Mouse (Mus musculus): ENCODE results near the gene Tcf7l1. TPM values are rescaled to one million over a fixed set of nuclear protein-coding genes. Genes with fewer than 3 reads are reported as not detected.

The Tcf7l1 gene
- polyA plus RNA-seq, 1 experiment from 2014 or later: 42.4 TPM

- no peak for DNase-seq (ENCODE audit: low spot score)
- 85% methylated on average over 7 of the region's 7 CpGs for WGBS
- H3K27me3 ChIP-seq (ENCODE audit: control insufficient read depth, insufficient read depth, low read length): no peaks in the 10 kb centered on the region
Measured at GRCm38 (mm10) chr6:72626391-72626790, 162.7 kb downstream of the Tcf7l1 start.

GRCm38 (mm10) chr6:72623661-72624402, 165.2 kb downstream of the Tcf7l1 start:
- Histone ChIP-seq H3K4me3 (ENCODE audit: low read depth, low read length) (no peak overlapping the region), H3K36me3 (ENCODE audit: control insufficient read depth, insufficient read depth, low read length) (peaks cover 6% of the 10 kb centered on the region; the same call in 1 of the 2 replicates), H3K27ac (replicated peaks; ENCODE audit: low read depth, low read length) (no peak overlapping the region), H3K4me1 (ENCODE audit: control insufficient read depth, insufficient read depth, low read length) (no peaks in the 10 kb centered on the region), H3K4me2 (ENCODE audit: low read depth, severe bottlenecking) (no peak overlapping the region), H3K27me3 (ENCODE audit: control insufficient read depth, insufficient read depth, low read length) (no peaks in the 10 kb centered on the region), H3K9me3 (ENCODE audit: control insufficient read depth, low read length) (no peaks in the 10 kb centered on the region), H3K9ac (ENCODE audit: low read length) (no peak overlapping the region)
- no peak for ATAC-seq (ENCODE audit: insufficient number of reproducible peaks, low FRiP score, low TSS enrichment, low read depth)
- 90% methylated on average over 8 of the region's 8 CpGs for WGBS
- no peak for DNase-seq (ENCODE audit: low spot score)

More at GRCm38 (mm10) chr6:72626391-72626790, 162.7 kb downstream of the Tcf7l1 start:
- H3K4me3 ChIP-seq (ENCODE audit: low read depth, low read length): no peak overlapping the region
- ATAC-seq (ENCODE audit: insufficient number of reproducible peaks, low FRiP score, low TSS enrichment, low read depth): no peak
- H3K9me3 ChIP-seq (ENCODE audit: control insufficient read depth, low read length): no peaks in the 10 kb centered on the region
- no peak overlapping the region for H3K27ac ChIP-seq (replicated peaks; ENCODE audit: low read depth, low read length)
- H3K4me2 ChIP-seq (ENCODE audit: low read depth, severe bottlenecking): no peak overlapping the region
- H3K9ac ChIP-seq (ENCODE audit: low read length): no peak overlapping the region
- H3K36me3 ChIP-seq (ENCODE audit: control insufficient read depth, insufficient read depth, low read length): peaks cover 10% of the 10 kb centered on the region; the same call in 1 of the 2 replicates
- no peaks in the 10 kb centered on the region for H3K4me1 ChIP-seq (ENCODE audit: control insufficient read depth, insufficient read depth, low read length)

- H3K27ac ChIP-seq (replicated peaks; ENCODE audit: low read depth, low read length): no peak overlapping the region
- H3K4me1 ChIP-seq (ENCODE audit: control insufficient read depth, insufficient read depth, low read length): no peaks in the 10 kb centered on the region
- no peak for ATAC-seq (ENCODE audit: insufficient number of reproducible peaks, low FRiP score, low TSS enrichment, low read depth)
- DNase-seq (ENCODE audit: low spot score): no peak
- H3K4me2 ChIP-seq (ENCODE audit: low read depth, severe bottlenecking): no peak overlapping the region
- 26% methylated on average over 3 of the region's 3 CpGs for WGBS
- no peaks in the 10 kb centered on the region for H3K9me3 ChIP-seq (ENCODE audit: control insufficient read depth, low read length)
- H3K27me3 ChIP-seq (ENCODE audit: control insufficient read depth, insufficient read depth, low read length): no peaks in the 10 kb centered on the region
- H3K4me3 ChIP-seq (ENCODE audit: low read depth, low read length): no peak overlapping the region
- H3K9ac ChIP-seq (ENCODE audit: low read length): no peak overlapping the region
- 0 out of 2 replicates have a peak, but pooled peaks cover 4% of the 10 kb centered on the region for H3K36me3 ChIP-seq (ENCODE audit: control insufficient read depth, insufficient read depth, low read length)
Measured at GRCm38 (mm10) chr6:72622917-72623316, 166.1 kb downstream of the Tcf7l1 start.

GRCm38 (mm10) chr6:72620920-72621319, 168.1 kb downstream of the Tcf7l1 start:
- no peaks in the 10 kb centered on the region for H3K9me3 ChIP-seq (ENCODE audit: control insufficient read depth, low read length)
- DNase-seq (ENCODE audit: low spot score) (no peak), ATAC-seq (ENCODE audit: insufficient number of reproducible peaks, low FRiP score, low TSS enrichment, low read depth) (no peak)
- H3K36me3 ChIP-seq (ENCODE audit: control insufficient read depth, insufficient read depth, low read length): 0 out of 2 replicates have a peak, but pooled peaks cover under 1% of the 10 kb centered on the region
- H3K4me2 ChIP-seq (ENCODE audit: low read depth, severe bottlenecking): no peak overlapping the region
- H3K27me3 ChIP-seq (ENCODE audit: control insufficient read depth, insufficient read depth, low read length): no peaks in the 10 kb centered on the region
- H3K27ac ChIP-seq (replicated peaks; ENCODE audit: low read depth, low read length): no peak overlapping the region
- WGBS: 92% methylated on average over 5 of the region's 5 CpGs
- H3K9ac ChIP-seq (ENCODE audit: low read length): no peak overlapping the region
- no peak overlapping the region for H3K4me3 ChIP-seq (ENCODE audit: low read depth, low read length)
- peaks cover 6% of the 10 kb centered on the region; the same call in 1 of the 2 replicates for H3K4me1 ChIP-seq (ENCODE audit: control insufficient read depth, insufficient read depth, low read length)

- no peak overlapping the region for H3K9ac ChIP-seq (ENCODE audit: low read length)
- H3K36me3 ChIP-seq (ENCODE audit: control insufficient read depth, insufficient read depth, low read length): no peaks in the 10 kb centered on the region
- H3K4me2 ChIP-seq (ENCODE audit: low read depth, severe bottlenecking): no peak overlapping the region
- no peaks in the 10 kb centered on the region for H3K27me3 ChIP-seq (ENCODE audit: control insufficient read depth, insufficient read depth, low read length)
- no peak overlapping the region for H3K4me3 ChIP-seq (ENCODE audit: low read depth, low read length)
- DNase-seq (ENCODE audit: low spot score) (no peak), ATAC-seq (ENCODE audit: insufficient number of reproducible peaks, low FRiP score, low TSS enrichment, low read depth) (no peak)
- no peak overlapping the region for H3K27ac ChIP-seq (replicated peaks; ENCODE audit: low read depth, low read length)
- H3K4me1 ChIP-seq (ENCODE audit: control insufficient read depth, insufficient read depth, low read length): peaks cover 15% of the 10 kb centered on the region
- H3K9me3 ChIP-seq (ENCODE audit: control insufficient read depth, low read length): no peaks in the 10 kb centered on the region
- 65% methylated on average over 12 of the region's 12 CpGs for WGBS
Measured at GRCm38 (mm10) chr6:72619734-72620532, 169.1 kb downstream of the Tcf7l1 start.

- Histone ChIP-seq H3K27me3 (ENCODE audit: control insufficient read depth, insufficient read depth, low read length) (no peaks in the 10 kb centered on the region), H3K4me2 (ENCODE audit: low read depth, severe bottlenecking) (peak within 1 kb of the TSS; percentile 92), H3K27ac (replicated peaks; ENCODE audit: low read depth, low read length) (no peak within 1 kb of the TSS; the same call in 1 of the 2 replicates), H3K4me3 (ENCODE audit: low read depth, low read length) (peak within 1 kb of the TSS; percentile 81), H3K4me1 (ENCODE audit: control insufficient read depth, insufficient read depth, low read length) (peaks cover 16% of the 10 kb centered on the region), H3K36me3 (ENCODE audit: control insufficient read depth, insufficient read depth, low read length) (peaks cover 5% of the 10 kb centered on the region; the same call in 1 of the 2 replicates), H3K9me3 (ENCODE audit: control insufficient read depth, low read length) (no peaks in the 10 kb centered on the region), H3K9ac (ENCODE audit: low read length) (peak within 1 kb of the TSS; percentile 77)
- WGBS: under 1% methylated on average over 37 of the region's 41 CpGs
- peak; percentile 94 for ATAC-seq (ENCODE audit: insufficient number of reproducible peaks, low FRiP score, low TSS enrichment, low read depth)
- DNase-seq (ENCODE audit: low spot score): peak; percentile 95
Measured at GRCm38 (mm10) chr6:72616643-72617288, 172.3 kb downstream of the Tcf7l1 start, which contains the start of gene Tgoln1. TSS of gene Tgoln1 (minus strand) at chr6:72617000.

- Histone ChIP-seq H3K9me3 (ENCODE audit: control insufficient read depth, low read length) (no peaks in the 10 kb centered on the region), H3K4me3 (ENCODE audit: low read depth, low read length) (peak overlapping the region; percentile 81), H3K27ac (replicated peaks; ENCODE audit: low read depth, low read length) (no peak overlapping the region), H3K4me2 (ENCODE audit: low read depth, severe bottlenecking) (peak overlapping the region; percentile 92), H3K36me3 (ENCODE audit: control insufficient read depth, insufficient read depth, low read length) (peaks cover 11% of the 10 kb centered on the region; the same call in 1 of the 2 replicates), H3K27me3 (ENCODE audit: control insufficient read depth, insufficient read depth, low read length) (no peaks in the 10 kb centered on the region), H3K9ac (ENCODE audit: low read length) (peak overlapping the region; percentile 77), H3K4me1 (ENCODE audit: control insufficient read depth, insufficient read depth, low read length) (peaks cover 16% of the 10 kb centered on the region)
- no peak for DNase-seq (ENCODE audit: low spot score)
- 27% methylated on average over 25 of the region's 25 CpGs for WGBS
- no peak for ATAC-seq (ENCODE audit: insufficient number of reproducible peaks, low FRiP score, low TSS enrichment, low read depth)
Measured at GRCm38 (mm10) chr6:72615561-72616375, 173.3 kb downstream of the Tcf7l1 start.
